Mouse (Mus musculus): Measurements from ENCODE around the gene Gnao1.

- TF ChIP-seq CTCF (IDR thresholded peaks at IDR 0.05; ENCODE audit: borderline replicate concordance, extremely low read depth, insufficient read depth, insufficient read length) (no peak), POLR2A (IDR thresholded peaks at IDR 0.05; ENCODE audit: borderline replicate concordance, extremely low read depth, insufficient read depth, insufficient read length, poor library complexity, severe bottlenecking) (no peak)
Observed at GRCm38 (mm10) chr8:93931336-93931735, 121.6 kb downstream of the Gnao1 start.
